Mouse (Mus musculus): ENCODE measurements around the gene Dlgap1. TPM values are rescaled to one million over a fixed set of nuclear protein-coding genes. Genes with fewer than 3 reads are reported as not detected.

Gene Dlgap1
- polyA plus RNA-seq, 1 experiment from 2014 or later, result 34.5 TPM

DNA sequence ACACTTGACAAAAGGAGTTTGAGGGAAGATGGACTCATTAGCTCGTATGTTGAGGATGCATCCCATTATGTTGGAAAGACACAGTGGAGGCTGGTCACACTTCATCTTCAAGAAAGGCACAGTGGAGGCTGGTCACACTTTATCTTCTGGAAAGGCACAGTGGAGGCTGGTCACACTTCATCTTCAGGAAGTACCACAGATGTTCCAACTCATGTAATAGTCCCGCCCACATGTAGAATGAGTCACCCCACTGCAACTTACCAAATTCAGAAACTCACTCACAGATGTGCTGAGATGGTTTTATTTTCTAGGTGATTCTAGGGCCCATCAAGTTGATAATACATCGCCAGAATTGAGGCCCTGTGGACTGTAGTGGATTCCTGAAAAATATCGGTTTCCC lies 119.3 kb downstream of the Dlgap1 start:
- no peaks in the 10 kb centered on the region for H3K27me3 ChIP-seq (ENCODE audit: control insufficient read depth, insufficient read depth, low read depth, low read length)
- H3K4me2 ChIP-seq (ENCODE audit: low read length), result no peak overlapping the region
- no peaks in the 10 kb centered on the region for H3K36me3 ChIP-seq (ENCODE audit: control insufficient read depth, insufficient read depth, low read length)
- no peak overlapping the region for H3K9ac ChIP-seq (ENCODE audit: low read depth, low read length)
- H3K27ac ChIP-seq (ENCODE audit: low read length), result no peak overlapping the region
- no peaks in the 10 kb centered on the region for H3K9me3 ChIP-seq (replicated peaks; ENCODE audit: control insufficient read depth, low read length, poor library complexity, severe bottlenecking)
- WGBS, result 95% methylated on average over 4 of the region's 4 CpGs
- H3K4me3 ChIP-seq (ENCODE audit: low read depth, low read length), result no peak overlapping the region
- H3K4me1 ChIP-seq (ENCODE audit: control insufficient read depth, insufficient read depth, low read length), result no peaks in the 10 kb centered on the region
- ATAC-seq, result no peak

DNA sequence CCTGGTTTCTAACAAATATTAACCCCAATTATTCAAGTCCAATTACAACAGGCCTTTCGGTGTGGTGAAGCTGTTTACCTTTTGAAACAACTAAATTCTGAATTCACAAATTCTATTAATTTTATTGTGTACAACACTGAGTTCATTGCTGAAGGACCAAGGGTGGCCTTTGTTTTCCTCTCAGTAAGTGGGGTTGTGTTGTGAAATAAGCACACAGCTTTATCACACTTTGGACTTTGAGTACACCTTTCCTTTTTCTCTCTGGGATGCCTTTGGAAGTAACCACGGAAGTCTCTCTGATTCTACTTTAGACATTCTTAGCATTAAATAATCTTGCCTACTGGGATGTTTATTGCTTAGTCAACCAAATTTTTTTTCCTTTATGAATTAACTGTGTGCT lies 121.9 kb downstream of the Dlgap1 start:
- ATAC-seq, result no peak
- no peaks in the 10 kb centered on the region for H3K27me3 ChIP-seq (ENCODE audit: control insufficient read depth, insufficient read depth, low read depth, low read length)
- H3K9ac ChIP-seq (ENCODE audit: low read depth, low read length), result no peak overlapping the region
- no peaks in the 10 kb centered on the region for H3K36me3 ChIP-seq (ENCODE audit: control insufficient read depth, insufficient read depth, low read length)
- 97% methylated on average over 2 of the region's 2 CpGs for WGBS
- H3K4me2 ChIP-seq (ENCODE audit: low read length), result no peak overlapping the region
- no peak overlapping the region for H3K4me3 ChIP-seq (ENCODE audit: low read depth, low read length)
- H3K9me3 ChIP-seq (replicated peaks; ENCODE audit: control insufficient read depth, low read length, poor library complexity, severe bottlenecking), result no peaks in the 10 kb centered on the region
- H3K27ac ChIP-seq (ENCODE audit: low read length), result no peak overlapping the region
- no peaks in the 10 kb centered on the region for H3K4me1 ChIP-seq (ENCODE audit: control insufficient read depth, insufficient read depth, low read length)

DNA sequence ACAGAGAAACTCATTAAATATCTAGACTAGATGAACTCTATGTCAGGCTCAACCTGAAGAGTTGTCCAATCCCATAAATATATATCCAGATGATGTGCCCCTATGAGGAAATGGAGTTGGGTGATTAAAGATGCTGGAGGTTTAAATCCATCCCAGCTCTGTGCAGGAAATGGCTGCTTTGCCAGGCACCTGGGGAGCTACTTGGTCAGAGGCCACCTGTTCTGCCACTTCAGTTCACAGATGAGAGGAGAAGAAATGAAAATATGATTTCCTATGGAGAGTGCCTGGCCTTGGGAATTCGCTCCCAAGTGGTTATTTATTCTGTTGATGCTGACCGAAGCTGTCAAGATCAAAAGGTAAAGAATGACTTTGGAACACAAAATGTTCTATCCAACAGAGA lies 160.3 kb downstream of the Dlgap1 start:
- Histone ChIP-seq H3K4me3 (ENCODE audit: low read depth, low read length) (no peak overlapping the region), H3K4me1 (ENCODE audit: control insufficient read depth, insufficient read depth, low read length) (no peaks in the 10 kb centered on the region), H3K27ac (ENCODE audit: low read length) (no peak overlapping the region), H3K4me2 (ENCODE audit: low read length) (no peak overlapping the region), H3K9ac (ENCODE audit: low read depth, low read length) (no peak overlapping the region), H3K9me3 (replicated peaks; ENCODE audit: control insufficient read depth, low read length, poor library complexity, severe bottlenecking) (no peaks in the 10 kb centered on the region), H3K36me3 (ENCODE audit: control insufficient read depth, insufficient read depth, low read length) (no peaks in the 10 kb centered on the region), H3K27me3 (ENCODE audit: control insufficient read depth, insufficient read depth, low read depth, low read length) (no peaks in the 10 kb centered on the region)
- no peak for ATAC-seq
- 78% methylated on average over 2 of the region's 2 CpGs for WGBS

DNA sequence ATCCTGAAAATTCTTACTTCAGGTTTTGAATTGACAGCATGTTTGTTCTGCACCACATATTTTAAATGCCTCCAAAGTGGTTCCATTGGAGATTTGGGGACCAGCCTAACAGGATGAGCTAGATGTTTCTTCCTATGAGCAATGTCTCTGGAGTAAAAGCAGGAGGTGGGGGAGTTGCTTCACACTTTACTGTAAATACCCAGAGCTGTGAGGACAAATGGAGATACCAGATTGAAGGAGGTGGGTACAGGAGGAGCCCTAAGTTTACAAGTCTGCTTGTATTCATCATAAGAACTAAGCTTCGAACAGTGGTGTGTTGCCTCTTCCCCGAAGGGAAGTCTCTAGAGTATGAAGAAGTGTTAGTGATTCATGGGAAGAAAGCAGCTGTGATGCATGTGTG lies 201.0 kb downstream of the Dlgap1 start:
- Histone ChIP-seq H3K4me1 (ENCODE audit: control insufficient read depth, insufficient read depth, low read length) (no peaks in the 10 kb centered on the region), H3K36me3 (ENCODE audit: control insufficient read depth, insufficient read depth, low read length) (no peaks in the 10 kb centered on the region), H3K27me3 (ENCODE audit: control insufficient read depth, insufficient read depth, low read depth, low read length) (no peaks in the 10 kb centered on the region), H3K27ac (ENCODE audit: low read length) (no peak overlapping the region), H3K4me2 (ENCODE audit: low read length) (no peak overlapping the region), H3K9me3 (replicated peaks; ENCODE audit: control insufficient read depth, low read length, poor library complexity, severe bottlenecking) (no peaks in the 10 kb centered on the region), H3K9ac (ENCODE audit: low read depth, low read length) (no peak overlapping the region), H3K4me3 (ENCODE audit: low read depth, low read length) (no peak overlapping the region)
- ATAC-seq, result no peak
- 93% methylated on average over 2 of the region's 2 CpGs for WGBS

DNA sequence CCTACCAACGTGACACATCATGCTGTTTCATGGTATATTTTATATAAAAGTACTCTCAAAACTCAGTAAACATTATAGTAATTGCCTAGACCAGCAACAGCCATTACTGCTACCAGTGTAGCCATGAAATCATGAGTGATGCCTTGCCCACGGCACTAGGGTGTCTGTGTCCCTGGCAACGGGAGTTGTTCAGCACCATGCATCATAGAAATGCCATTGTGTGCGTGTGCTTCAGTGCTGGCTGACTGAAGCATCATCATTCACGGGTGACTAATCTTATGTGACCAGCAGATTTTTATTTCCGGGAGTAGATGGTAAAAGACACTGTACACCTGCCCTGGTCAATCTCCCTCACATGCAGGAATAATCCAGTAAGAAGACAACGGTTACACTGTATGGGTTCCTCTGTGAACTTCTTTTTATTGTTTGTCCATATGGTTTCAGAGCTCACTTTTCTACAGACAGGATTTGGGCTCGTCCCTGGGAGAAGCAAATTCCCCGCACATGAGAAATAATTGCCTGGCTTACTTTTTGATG lies 203.7 kb downstream of the Dlgap1 start:
- Histone ChIP-seq H3K27me3 (ENCODE audit: control insufficient read depth, insufficient read depth, low read depth, low read length) (no peaks in the 10 kb centered on the region), H3K9ac (ENCODE audit: low read depth, low read length) (no peak overlapping the region), H3K4me2 (ENCODE audit: low read length) (no peak overlapping the region), H3K36me3 (ENCODE audit: control insufficient read depth, insufficient read depth, low read length) (no peaks in the 10 kb centered on the region), H3K27ac (ENCODE audit: low read length) (no peak overlapping the region), H3K4me1 (ENCODE audit: control insufficient read depth, insufficient read depth, low read length) (no peaks in the 10 kb centered on the region), H3K9me3 (replicated peaks; ENCODE audit: control insufficient read depth, low read length, poor library complexity, severe bottlenecking) (no peaks in the 10 kb centered on the region), H3K4me3 (ENCODE audit: low read depth, low read length) (no peak overlapping the region)
- 66% methylated on average over 9 of the region's 9 CpGs for WGBS
- no peak for ATAC-seq

DNA sequence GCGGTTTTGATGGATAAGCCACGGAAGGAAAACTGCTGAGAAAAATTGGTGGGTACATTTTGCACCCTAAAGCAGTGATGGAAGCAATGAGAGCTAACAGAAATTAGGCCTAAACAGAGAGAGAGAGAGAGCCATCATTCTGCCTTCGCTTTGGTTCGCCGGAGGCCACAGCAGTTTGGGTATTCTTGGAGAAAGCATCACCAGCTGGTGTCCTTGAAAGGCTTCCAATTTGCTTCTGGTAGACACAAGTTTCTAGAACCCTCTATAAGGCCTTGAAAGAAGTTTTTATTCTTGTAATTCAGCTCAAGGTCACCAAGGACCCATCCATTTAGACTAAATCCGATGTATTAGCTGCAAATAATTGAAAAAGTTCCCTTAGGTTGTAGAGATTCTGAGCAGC lies 205.0 kb downstream of the Dlgap1 start:
- Histone ChIP-seq H3K9me3 (replicated peaks; ENCODE audit: control insufficient read depth, low read length, poor library complexity, severe bottlenecking) (no peaks in the 10 kb centered on the region), H3K4me2 (ENCODE audit: low read length) (no peak overlapping the region), H3K27me3 (ENCODE audit: control insufficient read depth, insufficient read depth, low read depth, low read length) (no peaks in the 10 kb centered on the region), H3K4me3 (ENCODE audit: low read depth, low read length) (no peak overlapping the region), H3K4me1 (ENCODE audit: control insufficient read depth, insufficient read depth, low read length) (no peaks in the 10 kb centered on the region), H3K36me3 (ENCODE audit: control insufficient read depth, insufficient read depth, low read length) (no peaks in the 10 kb centered on the region), H3K9ac (ENCODE audit: low read depth, low read length) (no peak overlapping the region), H3K27ac (ENCODE audit: low read length) (no peak overlapping the region)
- ATAC-seq, result no peak
- 90% methylated on average over 6 of the region's 6 CpGs for WGBS

DNA sequence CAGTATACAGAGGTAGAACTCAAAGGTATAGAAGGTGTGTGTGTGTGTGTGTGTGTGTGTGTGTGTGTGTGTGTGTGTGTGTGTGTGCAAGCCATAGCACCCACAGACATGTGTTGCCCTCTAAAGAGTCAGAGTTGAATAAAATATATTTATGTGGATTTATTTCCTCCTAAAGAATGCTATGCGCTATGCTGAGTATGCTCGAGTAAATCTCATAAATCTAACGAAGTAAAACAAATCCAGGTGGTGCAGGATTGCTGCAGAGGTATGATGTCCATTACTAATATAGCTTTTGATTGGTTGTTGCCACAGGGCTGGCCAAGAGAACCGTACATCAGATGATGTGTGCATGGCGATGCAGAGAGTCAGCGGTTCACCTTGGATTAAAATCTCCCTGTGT lies 222.4 kb downstream of the Dlgap1 start:
- Histone ChIP-seq H3K36me3 (ENCODE audit: control insufficient read depth, insufficient read depth, low read length) (no peaks in the 10 kb centered on the region), H3K4me1 (ENCODE audit: control insufficient read depth, insufficient read depth, low read length) (no peaks in the 10 kb centered on the region), H3K4me3 (ENCODE audit: low read depth, low read length) (no peak overlapping the region), H3K4me2 (ENCODE audit: low read length) (no peak overlapping the region), H3K9me3 (replicated peaks; ENCODE audit: control insufficient read depth, low read length, poor library complexity, severe bottlenecking) (no peaks in the 10 kb centered on the region), H3K9ac (ENCODE audit: low read depth, low read length) (no peak overlapping the region), H3K27ac (ENCODE audit: low read length) (no peak overlapping the region), H3K27me3 (ENCODE audit: control insufficient read depth, insufficient read depth, low read depth, low read length) (no peaks in the 10 kb centered on the region)
- 91% methylated on average over 6 of the region's 6 CpGs for WGBS
- no peak for ATAC-seq

DNA sequence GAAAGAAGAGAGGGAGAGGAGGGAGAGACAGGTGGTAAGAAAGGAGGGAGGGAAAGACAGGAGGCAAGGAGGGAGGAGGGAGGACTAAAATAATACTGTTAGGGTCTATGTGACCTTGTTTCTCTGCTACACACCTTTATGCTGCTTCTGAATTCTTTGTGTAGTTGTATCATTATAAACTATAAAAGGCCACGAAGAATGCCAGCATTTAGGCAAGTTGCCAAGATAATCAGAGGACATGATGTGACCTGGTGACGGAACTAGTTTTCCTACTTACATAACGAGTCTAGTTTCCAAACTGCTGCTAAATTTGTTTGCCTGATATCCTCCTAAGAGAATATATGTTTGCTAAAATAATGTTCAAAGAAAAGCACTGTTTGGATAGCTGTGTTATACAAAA lies 254.0 kb downstream of the Dlgap1 start:
- Histone ChIP-seq H3K9ac (ENCODE audit: low read depth, low read length) (no peak overlapping the region), H3K4me1 (ENCODE audit: control insufficient read depth, insufficient read depth, low read length) (no peaks in the 10 kb centered on the region), H3K4me2 (ENCODE audit: low read length) (no peak overlapping the region), H3K36me3 (ENCODE audit: control insufficient read depth, insufficient read depth, low read length) (no peaks in the 10 kb centered on the region), H3K4me3 (ENCODE audit: low read depth, low read length) (no peak overlapping the region), H3K27ac (ENCODE audit: low read length) (no peak overlapping the region), H3K27me3 (ENCODE audit: control insufficient read depth, insufficient read depth, low read depth, low read length) (no peaks in the 10 kb centered on the region), H3K9me3 (replicated peaks; ENCODE audit: control insufficient read depth, low read length, poor library complexity, severe bottlenecking) (no peaks in the 10 kb centered on the region)
- ATAC-seq, result no peak
- WGBS, result 78% methylated on average over 3 of the region's 3 CpGs

DNA sequence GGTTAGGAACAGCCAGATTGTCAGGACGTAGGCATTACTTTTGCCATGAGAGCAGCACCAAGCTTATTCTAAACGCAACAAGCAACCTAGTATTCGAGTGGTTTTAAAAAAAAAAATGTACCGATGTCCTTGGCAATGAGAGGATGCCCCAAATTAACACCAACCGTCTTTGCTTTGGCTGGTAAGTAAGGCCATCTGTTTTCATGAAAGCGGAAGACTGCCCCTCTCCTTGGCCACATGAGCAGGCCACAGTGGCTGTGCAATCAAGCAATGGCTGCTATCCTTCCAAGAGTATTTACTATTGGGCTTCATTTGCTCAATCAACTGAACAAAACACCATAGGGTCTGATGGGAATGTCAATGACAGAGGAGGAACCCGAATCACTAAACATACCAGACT lies 278.5 kb downstream of the Dlgap1 start:
- H3K4me3 ChIP-seq (ENCODE audit: low read depth, low read length), result no peak overlapping the region
- H3K9ac ChIP-seq (ENCODE audit: low read depth, low read length), result no peak overlapping the region
- no peaks in the 10 kb centered on the region for H3K9me3 ChIP-seq (replicated peaks; ENCODE audit: control insufficient read depth, low read length, poor library complexity, severe bottlenecking)
- no peak for ATAC-seq
- no peak overlapping the region for H3K4me2 ChIP-seq (ENCODE audit: low read length)
- no peak overlapping the region for H3K27ac ChIP-seq (ENCODE audit: low read length)
- 80% methylated on average over 7 of the region's 7 CpGs for WGBS
- H3K36me3 ChIP-seq (ENCODE audit: control insufficient read depth, insufficient read depth, low read length), result no peaks in the 10 kb centered on the region
- no peaks in the 10 kb centered on the region for H3K4me1 ChIP-seq (ENCODE audit: control insufficient read depth, insufficient read depth, low read length)
- H3K27me3 ChIP-seq (ENCODE audit: control insufficient read depth, insufficient read depth, low read depth, low read length), result no peaks in the 10 kb centered on the region

DNA sequence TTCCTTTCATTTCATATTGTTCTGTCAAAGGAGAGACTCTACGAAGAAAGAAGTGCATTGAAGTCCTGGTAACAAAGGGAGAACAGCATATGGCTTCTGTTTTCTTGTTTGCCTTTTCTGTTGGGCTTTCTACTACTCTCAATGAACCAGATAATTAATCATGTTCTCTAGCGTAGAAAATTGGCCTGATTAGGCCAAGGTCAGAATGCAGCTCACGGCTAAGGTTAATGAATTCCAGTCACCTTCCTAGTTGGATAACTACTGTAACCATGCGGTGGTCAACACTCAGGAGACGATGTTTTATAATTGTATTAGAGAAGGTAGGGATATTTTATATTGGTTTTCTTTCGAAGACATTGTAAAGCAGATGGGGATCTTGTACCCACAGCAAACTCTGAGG lies 279.4 kb downstream of the Dlgap1 start:
- no peaks in the 10 kb centered on the region for H3K36me3 ChIP-seq (ENCODE audit: control insufficient read depth, insufficient read depth, low read length)
- no peak overlapping the region for H3K4me3 ChIP-seq (ENCODE audit: low read depth, low read length)
- no peak overlapping the region for H3K9ac ChIP-seq (ENCODE audit: low read depth, low read length)
- no peak overlapping the region for H3K27ac ChIP-seq (ENCODE audit: low read length)
- no peaks in the 10 kb centered on the region for H3K4me1 ChIP-seq (ENCODE audit: control insufficient read depth, insufficient read depth, low read length)
- H3K4me2 ChIP-seq (ENCODE audit: low read length), result no peak overlapping the region
- H3K27me3 ChIP-seq (ENCODE audit: control insufficient read depth, insufficient read depth, low read depth, low read length), result no peaks in the 10 kb centered on the region
- no peaks in the 10 kb centered on the region for H3K9me3 ChIP-seq (replicated peaks; ENCODE audit: control insufficient read depth, low read length, poor library complexity, severe bottlenecking)
- no peak for ATAC-seq
- WGBS, result 61% methylated on average over 6 of the region's 6 CpGs
